Mouse (Mus musculus): Measurements from ENCODE around the gene Ahnak2. TPM values are rescaled to one million over a fixed set of nuclear protein-coding genes. Genes with fewer than 3 reads are reported as not detected.
A peak's percentile ranks its signal among the peaks of the same experiment; 100 is the strongest.
"Not testable (repeated sequence)": the region's sequence is repeated elsewhere in the genome, so short reads cannot be mapped to it uniquely, and the experiment has no call there.

Ahnak2 gene
- polyA plus RNA-seq, 1 experiment from 2014 or later = 0.79 TPM

DNA sequence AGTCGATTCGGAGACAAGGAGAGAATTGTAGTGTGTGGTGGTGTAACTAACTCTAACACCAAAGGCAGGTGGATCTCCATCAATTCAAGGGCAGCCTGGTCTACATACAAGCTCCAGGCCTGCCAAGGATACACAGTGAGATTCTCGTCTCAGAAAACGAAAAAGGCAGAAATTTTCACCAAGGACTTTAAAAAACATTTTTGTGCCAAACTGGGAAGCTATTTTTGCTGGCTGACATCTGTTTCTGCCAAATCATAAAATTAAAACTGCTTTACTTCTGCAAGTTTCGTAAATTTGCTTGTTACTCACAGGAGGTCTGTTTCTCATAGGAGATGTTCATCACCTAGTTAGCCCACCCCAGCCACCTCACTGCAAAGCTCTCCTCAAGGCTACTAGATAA lies 23.4 kb upstream of the Ahnak2 start:
- no peak overlapping the region for H3K27ac ChIP-seq (ENCODE audit: low read depth, low read length)
- WGBS (ENCODE audit: insufficient replicate concordance) = 81% methylated on average over 5 of the region's 5 CpGs
- H3K27me3 ChIP-seq (ENCODE audit: control insufficient read depth, insufficient read depth, low read length) = no peaks in the 10 kb centered on the region
- no peak for ATAC-seq (replicated peaks; ENCODE audit: insufficient number of reproducible peaks, low FRiP score, low TSS enrichment)
- H3K4me2 ChIP-seq = no peak overlapping the region
- no peak overlapping the region for H3K9ac ChIP-seq (ENCODE audit: low read depth, low read length)
- H3K4me1 ChIP-seq (ENCODE audit: control insufficient read depth, insufficient read depth, low read length) = peaks cover 61% of the 10 kb centered on the region
- peaks cover 11% of the 10 kb centered on the region for H3K36me3 ChIP-seq (ENCODE audit: control insufficient read depth, insufficient read depth, low read length)
- H3K4me3 ChIP-seq (ENCODE audit: low read depth, low read length) = no peak overlapping the region
- no peaks in the 10 kb centered on the region for H3K9me3 ChIP-seq (replicated peaks; ENCODE audit: control insufficient read depth, low read length)

DNA sequence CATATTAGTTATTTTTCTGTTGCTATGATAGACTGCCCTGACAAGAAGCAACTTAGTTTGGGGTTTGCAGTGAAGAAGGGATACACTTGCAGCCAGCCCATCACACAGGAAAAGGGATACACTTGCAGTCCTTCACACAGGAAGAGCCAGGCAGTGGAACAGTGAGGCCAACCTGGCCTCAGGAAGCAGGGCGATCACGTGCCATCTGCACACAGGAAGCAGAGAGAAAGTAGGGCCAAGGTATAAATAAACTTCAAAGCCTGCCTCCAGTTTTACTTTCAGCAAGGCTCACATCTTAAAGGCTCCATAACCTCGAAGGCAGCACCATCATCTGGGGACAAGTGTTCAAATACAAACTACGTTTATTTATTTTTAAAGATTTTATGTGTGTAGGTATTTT lies 20.8 kb upstream of the Ahnak2 start:
- H3K36me3 ChIP-seq (ENCODE audit: control insufficient read depth, insufficient read depth, low read length) = peaks cover 30% of the 10 kb centered on the region

DNA sequence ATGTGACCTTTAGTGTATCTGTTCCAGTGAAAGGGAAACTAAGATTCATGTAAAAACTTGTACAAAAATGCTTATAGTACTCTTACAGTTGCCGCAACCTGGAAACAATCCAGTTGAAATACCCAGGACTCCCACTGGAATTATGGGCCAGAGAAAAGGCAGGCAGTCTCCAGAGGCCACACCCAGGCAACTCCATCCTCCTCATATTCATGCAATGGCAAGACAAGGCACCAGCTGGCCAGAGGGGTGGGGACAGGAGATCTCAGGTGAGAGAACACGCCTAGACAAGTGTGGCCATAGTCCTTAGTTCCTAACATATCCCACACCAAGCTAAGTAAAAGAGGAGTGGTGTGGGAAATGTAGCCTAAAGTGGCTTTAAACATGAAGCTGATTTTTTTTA lies 20.2 kb upstream of the Ahnak2 start:
- no peak overlapping the region for H3K27ac ChIP-seq (ENCODE audit: low read depth, low read length)
- no peak overlapping the region for H3K4me3 ChIP-seq (ENCODE audit: low read depth, low read length)
- WGBS (ENCODE audit: insufficient replicate concordance) = 70% methylated on average over 2 of the region's 2 CpGs
- H3K36me3 ChIP-seq (ENCODE audit: control insufficient read depth, insufficient read depth, low read length) = peaks cover 33% of the 10 kb centered on the region
- H3K4me2 ChIP-seq = no peak overlapping the region
- H3K4me1 ChIP-seq (ENCODE audit: control insufficient read depth, insufficient read depth, low read length) = peaks cover 48% of the 10 kb centered on the region
- ATAC-seq (replicated peaks; ENCODE audit: insufficient number of reproducible peaks, low FRiP score, low TSS enrichment) = no peak
- H3K9ac ChIP-seq (ENCODE audit: low read depth, low read length) = no peak overlapping the region
- no peaks in the 10 kb centered on the region for H3K9me3 ChIP-seq (replicated peaks; ENCODE audit: control insufficient read depth, low read length)
- no peaks in the 10 kb centered on the region for H3K27me3 ChIP-seq (ENCODE audit: control insufficient read depth, insufficient read depth, low read length)

More for the DNA sequence above, 20.8 kb upstream of the Ahnak2 start:
- no peak for ATAC-seq (replicated peaks; ENCODE audit: insufficient number of reproducible peaks, low FRiP score, low TSS enrichment)
- Histone ChIP-seq H3K4me1 (ENCODE audit: control insufficient read depth, insufficient read depth, low read length) (peaks cover 54% of the 10 kb centered on the region), H3K4me3 (ENCODE audit: low read depth, low read length) (no peak overlapping the region), H3K4me2 (0 out of 2 replicates have a peak overlapping the region, but pooled peaks have one; percentile 15), H3K27me3 (ENCODE audit: control insufficient read depth, insufficient read depth, low read length) (no peaks in the 10 kb centered on the region), H3K9me3 (replicated peaks; ENCODE audit: control insufficient read depth, low read length) (no peaks in the 10 kb centered on the region), H3K27ac (ENCODE audit: low read depth, low read length) (peak overlapping the region; percentile 10; the same call in 1 of the 2 replicates), H3K9ac (ENCODE audit: low read depth, low read length) (no peak overlapping the region)
- 66% methylated on average over 4 of the region's 4 CpGs for WGBS (ENCODE audit: insufficient replicate concordance)

DNA sequence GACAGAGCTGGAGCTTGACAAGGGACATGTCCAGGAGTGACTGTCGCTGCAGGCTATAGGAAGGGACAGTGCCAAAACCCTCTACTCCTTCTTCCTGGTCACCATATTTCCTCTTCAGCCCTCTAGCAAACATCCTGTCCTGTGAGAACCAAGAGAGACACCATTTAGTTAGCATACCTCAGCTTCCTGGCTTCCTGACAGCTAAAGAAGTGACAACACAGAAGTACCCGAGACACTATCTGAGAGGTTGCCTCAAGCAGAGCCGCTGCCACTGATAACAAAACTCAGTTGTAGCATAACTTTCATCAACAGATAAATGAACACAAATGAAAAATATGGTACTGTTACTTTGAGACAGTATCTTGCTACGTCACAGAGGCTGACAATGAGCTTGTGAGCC lies 19.5 kb upstream of the Ahnak2 start:
- no peak overlapping the region for H3K9ac ChIP-seq (ENCODE audit: low read depth, low read length)
- WGBS (ENCODE audit: insufficient replicate concordance) = 31% methylated on average over 4 of the region's 4 CpGs

DNA sequence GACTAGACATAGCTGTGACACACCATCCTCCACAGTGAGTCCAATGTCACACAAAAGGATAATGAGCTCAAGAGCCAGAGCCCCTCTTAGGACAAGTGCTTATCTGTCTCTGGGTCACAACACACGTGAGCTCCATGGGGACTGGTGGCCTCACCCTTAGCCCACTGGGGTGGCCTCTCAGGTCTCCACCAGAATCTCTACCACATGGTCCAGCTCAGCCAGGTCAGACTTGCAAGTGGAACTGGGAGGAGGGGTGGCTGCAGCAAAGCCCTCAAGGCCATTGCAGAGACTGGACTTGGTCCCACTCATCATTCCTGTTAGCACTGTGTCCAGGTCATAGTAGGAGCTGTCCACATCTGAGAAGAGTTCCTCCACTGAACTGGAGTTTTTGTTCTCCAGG lies 18.8 kb upstream of the Ahnak2 start:
- Histone ChIP-seq H3K4me3 (ENCODE audit: low read depth, low read length) (no peak overlapping the region), H3K4me2 (peak overlapping the region; percentile 43), H3K27me3 (ENCODE audit: control insufficient read depth, insufficient read depth, low read length) (no peaks in the 10 kb centered on the region), H3K9ac (ENCODE audit: low read depth, low read length) (no peak overlapping the region), H3K27ac (ENCODE audit: low read depth, low read length) (peak overlapping the region; percentile 75), H3K4me1 (ENCODE audit: control insufficient read depth, insufficient read depth, low read length) (peaks cover 34% of the 10 kb centered on the region), H3K36me3 (ENCODE audit: control insufficient read depth, insufficient read depth, low read length) (peaks cover 27% of the 10 kb centered on the region), H3K9me3 (replicated peaks; ENCODE audit: control insufficient read depth, low read length) (no peaks in the 10 kb centered on the region)
- WGBS (ENCODE audit: insufficient replicate concordance) = 38% methylated on average over 1 of the region's 1 CpGs
- ATAC-seq (replicated peaks; ENCODE audit: insufficient number of reproducible peaks, low FRiP score, low TSS enrichment) = no peak

More for the DNA sequence above, 19.5 kb upstream of the Ahnak2 start:
- Histone ChIP-seq H3K4me2 (peak overlapping the region; percentile 43), H3K27ac (ENCODE audit: low read depth, low read length) (peak overlapping the region; percentile 75), H3K27me3 (ENCODE audit: control insufficient read depth, insufficient read depth, low read length) (no peaks in the 10 kb centered on the region), H3K9me3 (replicated peaks; ENCODE audit: control insufficient read depth, low read length) (no peaks in the 10 kb centered on the region), H3K36me3 (ENCODE audit: control insufficient read depth, insufficient read depth, low read length) (peaks cover 27% of the 10 kb centered on the region), H3K4me1 (ENCODE audit: control insufficient read depth, insufficient read depth, low read length) (peaks cover 41% of the 10 kb centered on the region), H3K4me3 (ENCODE audit: low read depth, low read length) (no peak overlapping the region)
- no peak for ATAC-seq (replicated peaks; ENCODE audit: insufficient number of reproducible peaks, low FRiP score, low TSS enrichment)

DNA sequence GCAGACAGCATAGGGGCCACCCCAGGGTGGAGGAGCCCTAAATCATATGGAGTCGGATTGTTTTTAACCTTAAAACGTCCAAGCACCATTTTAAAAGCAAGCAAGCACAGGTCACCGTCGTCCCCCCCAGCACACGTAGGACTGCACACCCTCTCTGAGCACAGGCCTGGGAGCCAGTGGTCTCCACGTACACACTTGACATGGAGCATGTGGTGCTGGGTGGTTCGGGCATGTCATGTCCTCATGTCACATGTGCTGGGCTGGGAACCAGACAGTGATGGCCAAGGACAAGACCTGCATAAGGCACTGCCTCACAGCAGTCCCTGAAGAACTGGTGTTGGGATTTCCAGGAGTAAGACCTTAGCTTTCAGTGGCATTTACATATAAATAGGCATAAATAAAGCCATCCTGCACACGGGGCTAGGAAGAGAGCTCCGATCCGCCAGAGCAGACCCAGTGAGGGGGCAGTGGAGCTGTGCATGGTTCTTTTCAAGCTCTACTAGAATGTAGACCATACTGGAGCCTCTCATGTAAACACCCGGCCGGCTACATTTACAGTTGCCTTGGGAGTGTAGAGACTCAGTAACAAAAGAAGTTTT lies 18.0 kb upstream of the Ahnak2 start:
- Histone ChIP-seq H3K4me1 (ENCODE audit: control insufficient read depth, insufficient read depth, low read length) (peaks cover 34% of the 10 kb centered on the region), H3K27me3 (ENCODE audit: control insufficient read depth, insufficient read depth, low read length) (no peaks in the 10 kb centered on the region), H3K9me3 (replicated peaks; ENCODE audit: control insufficient read depth, low read length) (no peaks in the 10 kb centered on the region), H3K4me2 (no peak overlapping the region), H3K27ac (ENCODE audit: low read depth, low read length) (no peak overlapping the region), H3K4me3 (ENCODE audit: low read depth, low read length) (no peak overlapping the region), H3K9ac (ENCODE audit: low read depth, low read length) (no peak overlapping the region), H3K36me3 (ENCODE audit: control insufficient read depth, insufficient read depth, low read length) (peaks cover 27% of the 10 kb centered on the region)
- 86% methylated on average over 12 of the region's 12 CpGs for WGBS (ENCODE audit: insufficient replicate concordance)
- no peak for ATAC-seq (replicated peaks; ENCODE audit: insufficient number of reproducible peaks, low FRiP score, low TSS enrichment)

DNA sequence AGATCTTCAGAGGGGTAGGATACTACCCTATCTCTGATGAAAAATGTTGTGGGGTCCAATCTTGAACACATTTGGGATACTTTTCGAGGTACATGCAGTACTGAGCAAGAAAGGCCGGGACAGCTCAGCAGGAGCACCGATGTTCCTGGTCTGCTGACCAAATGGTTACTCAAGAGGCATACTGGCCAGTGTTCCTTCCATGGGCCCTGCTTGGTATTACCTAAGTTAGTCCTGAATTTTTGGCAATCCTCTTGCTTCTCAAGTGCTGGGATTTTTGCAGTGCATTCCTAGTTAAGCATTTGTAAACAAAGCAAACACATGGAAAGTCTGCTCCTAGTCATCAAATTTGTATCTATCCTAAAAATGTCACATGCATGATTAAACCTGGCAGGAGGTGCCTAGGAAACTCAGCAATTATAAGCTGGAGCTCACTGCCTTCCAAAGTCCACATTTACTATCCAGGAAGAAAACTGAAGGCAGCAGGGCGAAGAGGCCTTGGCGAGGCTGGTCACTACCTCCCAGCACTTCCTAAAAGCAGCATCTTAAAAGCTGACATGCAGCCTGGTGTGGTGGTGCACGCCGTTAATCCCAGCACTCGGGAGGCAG lies 16.7 kb upstream of the Ahnak2 start:
- no peak overlapping the region for H3K4me3 ChIP-seq (ENCODE audit: low read depth, low read length)
- H3K9me3 ChIP-seq (replicated peaks; ENCODE audit: control insufficient read depth, low read length) = no peaks in the 10 kb centered on the region
- peaks cover 27% of the 10 kb centered on the region for H3K36me3 ChIP-seq (ENCODE audit: control insufficient read depth, insufficient read depth, low read length)
- H3K4me1 ChIP-seq (ENCODE audit: control insufficient read depth, insufficient read depth, low read length) = peaks cover 31% of the 10 kb centered on the region
- H3K27ac ChIP-seq (ENCODE audit: low read depth, low read length) = no peak overlapping the region
- no peaks in the 10 kb centered on the region for H3K27me3 ChIP-seq (ENCODE audit: control insufficient read depth, insufficient read depth, low read length)
- H3K4me2 ChIP-seq = no peak overlapping the region
- WGBS (ENCODE audit: insufficient replicate concordance) = 91% methylated on average over 8 of the region's 8 CpGs
- no peak overlapping the region for H3K9ac ChIP-seq (ENCODE audit: low read depth, low read length)
- no peak for ATAC-seq (replicated peaks; ENCODE audit: insufficient number of reproducible peaks, low FRiP score, low TSS enrichment)

DNA sequence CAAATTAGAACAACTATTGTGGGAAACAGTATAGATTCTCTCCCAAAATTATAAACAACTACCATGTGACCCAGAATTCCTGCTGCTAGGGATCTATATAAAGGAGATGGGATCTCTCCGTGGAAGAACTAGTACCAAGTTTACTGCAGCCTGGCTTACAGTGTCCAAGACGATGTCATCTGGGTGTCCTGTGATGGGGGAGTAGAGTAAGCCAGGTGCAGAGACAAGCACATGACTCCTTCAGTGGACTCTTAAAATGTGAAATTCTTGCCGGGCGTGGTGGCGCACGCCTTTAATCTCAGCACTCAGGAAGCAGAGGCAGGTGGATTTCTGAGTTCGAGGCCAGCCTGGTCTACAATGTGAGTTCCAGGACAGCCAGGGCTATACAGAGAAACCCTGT lies 14.4 kb upstream of the Ahnak2 start:
- not testable (repeated sequence) for H3K4me3 ChIP-seq (ENCODE audit: low read depth, low read length); H3K27me3 ChIP-seq (ENCODE audit: control insufficient read depth, insufficient read depth, low read length); H3K9ac ChIP-seq (ENCODE audit: low read depth, low read length); H3K9me3 ChIP-seq (replicated peaks; ENCODE audit: control insufficient read depth, low read length); H3K4me2 ChIP-seq; ATAC-seq (replicated peaks; ENCODE audit: insufficient number of reproducible peaks, low FRiP score, low TSS enrichment); H3K27ac ChIP-seq (ENCODE audit: low read depth, low read length)
- Histone ChIP-seq H3K36me3 (ENCODE audit: control insufficient read depth, insufficient read depth, low read length) (peaks cover 27% of the 10 kb centered on the region), H3K4me1 (ENCODE audit: control insufficient read depth, insufficient read depth, low read length) (peaks cover 14% of the 10 kb centered on the region)
- 78% methylated on average over 7 of the region's 7 CpGs for WGBS (ENCODE audit: insufficient replicate concordance)

DNA sequence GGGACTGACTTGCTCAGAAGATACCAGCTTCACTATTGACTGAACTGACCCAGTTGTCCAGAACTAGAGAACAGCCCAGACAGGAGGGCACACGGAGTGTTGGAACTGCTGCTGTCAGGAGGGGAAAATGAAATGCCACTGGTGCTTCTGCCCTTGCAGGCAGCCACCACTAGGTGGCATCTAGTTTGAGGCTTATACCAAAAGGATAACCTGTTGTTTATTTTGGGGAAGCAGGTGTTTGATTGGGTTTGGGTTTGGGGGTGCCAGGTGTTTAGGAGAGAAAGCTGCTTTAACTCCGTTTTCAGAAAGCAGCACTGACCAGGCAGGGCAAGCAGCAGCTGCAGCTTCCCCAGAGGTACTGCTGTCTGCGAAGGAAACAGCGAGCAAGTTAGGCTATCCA lies 13.8 kb upstream of the Ahnak2 start:
- no peak for ATAC-seq (replicated peaks; ENCODE audit: insufficient number of reproducible peaks, low FRiP score, low TSS enrichment)
- no peaks in the 10 kb centered on the region for H3K27me3 ChIP-seq (ENCODE audit: control insufficient read depth, insufficient read depth, low read length)
- no peak overlapping the region for H3K4me2 ChIP-seq
- no peak overlapping the region for H3K4me3 ChIP-seq (ENCODE audit: low read depth, low read length)
- no peak overlapping the region for H3K27ac ChIP-seq (ENCODE audit: low read depth, low read length)
- peaks cover 14% of the 10 kb centered on the region for H3K4me1 ChIP-seq (ENCODE audit: control insufficient read depth, insufficient read depth, low read length)
- H3K36me3 ChIP-seq (ENCODE audit: control insufficient read depth, insufficient read depth, low read length) = peaks cover 23% of the 10 kb centered on the region
- WGBS (ENCODE audit: insufficient replicate concordance) = 54% methylated on average over 4 of the region's 4 CpGs
- no peaks in the 10 kb centered on the region for H3K9me3 ChIP-seq (replicated peaks; ENCODE audit: control insufficient read depth, low read length)
- H3K9ac ChIP-seq (ENCODE audit: low read depth, low read length) = no peak overlapping the region
